Mouse (Mus musculus): Measurements from ENCODE around the gene Lrrc7. TPM values are rescaled to one million over a fixed set of nuclear protein-coding genes. Genes with fewer than 3 reads are reported as not detected.

Lrrc7 gene
- not detected for total RNA-seq (2023)

DNA sequence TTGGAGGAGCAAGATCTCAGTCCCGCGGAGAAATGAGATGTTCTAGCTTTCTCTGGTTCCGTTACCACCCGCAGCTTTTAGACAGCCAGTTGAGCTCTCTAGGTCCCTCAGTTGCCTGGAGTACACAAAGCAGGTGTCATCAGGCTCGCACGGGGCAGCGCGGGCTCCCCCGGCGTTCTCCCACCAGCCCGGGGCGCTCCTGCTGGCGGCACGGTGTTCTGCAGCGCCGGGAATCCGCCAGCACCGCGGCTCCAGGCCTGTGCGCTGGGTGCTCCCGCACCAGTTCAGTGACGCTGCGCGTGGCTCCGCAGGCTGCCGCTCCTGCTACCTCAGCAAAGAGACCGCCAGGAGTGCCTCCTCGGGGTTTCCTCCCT, at the start of gene Lrrc7:
Lrrc7 (minus strand) TSS at position 235 of the 374 bp plus-strand sequence.

DNA sequence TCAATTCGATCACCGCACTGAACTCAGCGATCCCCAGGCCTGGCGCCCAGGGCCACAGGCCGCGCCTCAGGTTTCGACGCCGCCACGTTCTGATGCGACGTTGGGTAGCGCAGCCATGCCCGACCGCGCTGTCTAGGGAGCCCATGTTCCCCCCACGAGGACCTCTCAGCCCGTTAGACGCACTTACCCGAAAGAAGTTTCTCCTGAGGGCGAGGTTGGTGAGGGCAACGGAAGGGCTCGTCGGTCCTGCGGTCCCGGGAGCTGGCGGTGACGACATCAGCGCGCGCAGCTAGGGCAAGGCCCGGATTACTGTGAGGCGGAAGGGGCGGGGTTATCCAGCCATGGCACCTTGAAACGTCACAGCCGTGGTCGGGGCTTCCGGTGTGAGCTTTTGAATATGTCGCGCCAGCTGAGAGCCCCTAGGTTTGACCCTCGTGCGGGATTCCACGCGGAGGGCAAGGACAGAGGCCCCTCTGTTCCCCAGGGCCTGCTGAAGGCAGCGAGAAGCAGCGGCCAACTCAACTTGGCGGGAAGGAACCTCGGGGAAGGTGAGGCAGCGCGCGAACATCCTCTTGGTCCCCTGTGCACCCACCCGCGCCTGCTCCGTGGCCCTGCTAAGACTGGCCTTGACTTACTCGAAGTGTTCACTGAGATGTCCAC, 525.6 kb downstream of the Lrrc7 start, which contains the start of the genes Srsf11 and Lrrc40:
Srsf11 (minus strand) TSS at position 311 of the 660 bp plus-strand sequence.
Lrrc40 (plus strand) TSS at position 334 of the 660 bp plus-strand sequence.

Measured in T-cell, adult 66 days (primary cell).